Mouse (Mus musculus): Measurements from ENCODE around the gene Ovca2. TPM values are rescaled to one million over a fixed set of nuclear protein-coding genes. Genes with fewer than 3 reads are reported as not detected.

Gene Ovca2
- polyA plus RNA-seq, 1 experiment: 19.3 TPM

DNA sequence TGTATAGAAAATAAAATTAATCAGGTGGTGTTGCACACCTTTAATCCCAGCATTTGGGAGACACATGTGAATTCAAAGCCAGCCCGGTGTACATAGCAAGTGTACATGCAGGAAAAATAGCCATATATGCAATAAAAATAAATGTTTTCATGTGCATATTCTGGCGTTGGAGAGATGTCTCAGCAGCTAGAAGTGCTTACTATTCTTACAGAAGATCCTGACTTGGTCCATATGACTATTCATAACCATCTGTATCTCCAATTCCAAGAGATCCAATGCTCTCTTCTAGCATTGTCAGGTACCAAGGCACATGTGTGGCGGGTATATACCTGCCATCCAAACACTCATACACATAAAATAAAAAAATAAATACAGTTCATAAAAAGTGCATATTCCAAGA lies 52.3 kb downstream of the Ovca2 start:
- H3K36me3 ChIP-seq (ENCODE audit: control insufficient read depth, insufficient read depth): no peaks in the 10 kb centered on the region
- H3K4me3 ChIP-seq (ENCODE audit: insufficient read depth, poor library complexity, severe bottlenecking): no peak overlapping the region
- TF ChIP-seq FOSL1 (IDR thresholded peaks at IDR 0.05; ENCODE audit: insufficient read depth, low read length, poor library complexity, severe bottlenecking) (no peak), CEBPB (IDR thresholded peaks at IDR 0.05; ENCODE audit: low read depth) (no peak), MYOG (IDR thresholded peaks at IDR 0.05; ENCODE audit: control insufficient read depth, extremely low read depth, insufficient read length) (no peak), USF1 (IDR thresholded peaks at IDR 0.05; ENCODE audit: low read depth) (no peak), MAX (IDR thresholded peaks at IDR 0.05) (no peak), CTCF (IDR thresholded peaks at IDR 0.05; ENCODE audit: control insufficient read depth, insufficient read depth, insufficient read length) (no peak), MYOD1 (IDR thresholded peaks at IDR 0.05; ENCODE audit: control insufficient read depth, insufficient read length, low read depth) (no peak)
- H3K27me3 ChIP-seq (ENCODE audit: control insufficient read depth, insufficient read depth, insufficient read length): no peaks in the 10 kb centered on the region
- H3K79me3 ChIP-seq (ENCODE audit: low read depth): no peaks in the 10 kb centered on the region
- no peaks in the 10 kb centered on the region for H3K79me2 ChIP-seq (ENCODE audit: control insufficient read depth, insufficient read depth)
- H3ac ChIP-seq (ENCODE audit: control insufficient read depth, insufficient read length, low read depth): no peak overlapping the region

Small RNAs within 50 kb of the gene (microRNA-seq; reads per million reads assigned to microRNA genes)
- gene Mir132 (ENCODE audit: borderline microRNAs expressed): 578 reads per million, percentile 84 among the genes with 10 or more reads in this experiment
- 148 reads per million, percentile 76 among the genes with 10 or more reads in this experiment for gene Mir212 (ENCODE audit: borderline microRNAs expressed)

Other genes with a start within 250 kb of the Ovca2 start
- 0.02 TPM for gene Hic1, start 9.3 kb downstream of the Ovca2 start, polyA plus RNA-seq (2012; fragmentation: generic; extraction: Trizol)
- 19.6 TPM for gene Dph1, start 12.4 kb upstream of the Ovca2 start, polyA plus RNA-seq (2012; fragmentation: generic; extraction: Trizol)
- 0.40 TPM for gene Rtn4rl1, start 14.9 kb upstream of the Ovca2 start, polyA plus RNA-seq (2012; fragmentation: generic; extraction: Trizol)
- gene Rpa1, start 169.5 kb upstream of the Ovca2 start, polyA plus RNA-seq (2012; fragmentation: generic; extraction: Trizol): 164 TPM
- gene Smyd4, start 169.6 kb upstream of the Ovca2 start, polyA plus RNA-seq (2012; fragmentation: generic; extraction: Trizol): 14.7 TPM
- gene Serpinf1, start 243.9 kb upstream of the Ovca2 start, polyA plus RNA-seq (2012; fragmentation: generic; extraction: Trizol): 1,152 TPM